13 mouse cellular contexts compared by ENCODE assay signal in the genomic region with DNA sequence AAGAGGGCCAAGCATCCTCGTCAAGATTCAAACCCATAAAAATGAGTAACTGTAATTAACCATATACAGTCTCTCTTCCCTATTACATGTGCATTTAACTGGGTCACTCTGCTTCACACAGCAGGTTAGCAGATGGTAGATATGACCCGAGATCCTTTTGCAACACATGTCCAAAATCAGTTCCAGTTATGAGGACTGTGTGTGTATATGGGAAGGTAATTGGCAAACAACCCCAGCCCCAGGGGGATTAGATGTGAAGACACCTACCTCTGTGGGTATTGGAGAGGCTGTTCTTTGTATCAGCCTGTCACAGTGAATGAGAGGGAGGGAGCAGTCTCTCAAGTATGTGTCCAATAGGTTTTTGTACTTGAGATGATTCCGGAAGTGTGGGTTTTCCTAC. TPM values are rescaled to one million over a fixed set of nuclear protein-coding genes. Genes with fewer than 3 reads are reported as not detected.
A peak's percentile ranks its signal among the peaks of the same experiment; 100 is the strongest.
DNase-seq lines count a peak whose midpoint lies in the region.
"Had no signal": no experiment of that assay in that cellular context is flagged by ENCODE, and none has a peak within 500 bp of the region (broad histone marks: within the 10 kb centered on the region; RNA-seq: fewer than 3 reads in every experiment).

No protein-coding gene starts in this region.

- intact Hi-C loops in left cerebral cortex, postnatal 4 days (cut with DNase I) = no loop called here

- peak; percentile 56 for DNase-seq in heart, adult 11 months
- DNase-seq in heart, adult 18-20 months = no peak
- peak; percentile 20 for DNase-seq in left cerebral cortex, postnatal 4 days
- no peak for DNase-seq in left cerebral cortex, adult 11 months (ENCODE audit: low spot score)
- peak; percentile 46 for DNase-seq in cerebellum, adult 8-10 months
- peak; percentile 34 for DNase-seq in retina, embryonic 14.5 days (ENCODE audit: low spot score)
- DNase-seq in urinary bladder, postnatal 36 days (ENCODE audit: low spot score in 2 of 2) = no peak
- no peak for DNase-seq in spleen, postnatal 14 days (ENCODE audit: low spot score in 2 of 2)
- DNase-seq: kidney, adult 11 months; layer of hippocampus, adult 9-11 months; liver; lung, postnatal 4 days; right cerebral cortex, postnatal 4 days had no signal

RNA-seq across cellular contexts. Expression of gene Gpd2, which starts 18.4 kb away (rescaled TPM):
- 10 to 100 TPM; 15.5 to 32.6 TPM for total RNA-seq in heart, adult 18-20 months (2021)
- total RNA-seq in left cerebral cortex, postnatal 4 days (2021) = 10 to 100 TPM; 92.7 to 99.4 TPM

Comparison
In these comparisons a context has a peak if more than half of its experiments do, and no peak if none do; other contexts are left out.
1. DNase-seq: peak in heart, adult 11 months (single experiment), left cerebral cortex, postnatal 4 days (single experiment), cerebellum, adult 8-10 months (single experiment) and retina, embryonic 14.5 days (single experiment); none in heart, adult 18-20 months (0 of 2), left cerebral cortex, adult 11 months (single experiment), urinary bladder, postnatal 36 days (0 of 2) and spleen, postnatal 14 days (0 of 2).